Mouse (Mus musculus): ENCODE data around the gene Agl. TPM values are rescaled to one million over a fixed set of nuclear protein-coding genes. Genes with fewer than 3 reads are reported as not detected.

The Agl gene
- polyA plus RNA-seq, 1 experiment from 2014 or later = 8.9 TPM

- no peak overlapping the region for H3K9ac ChIP-seq (ENCODE audit: low read length)
- H3K4me2 ChIP-seq (replicated peaks; ENCODE audit: low read depth) = no peak overlapping the region
- no peaks in the 10 kb centered on the region for H3K4me1 ChIP-seq (replicated peaks; ENCODE audit: control insufficient read depth, insufficient read depth)
- no peak overlapping the region for H3K4me3 ChIP-seq (ENCODE audit: low read depth, low read length)
- H3K36me3 ChIP-seq (ENCODE audit: control insufficient read depth, insufficient read depth, low read length) = no peaks in the 10 kb centered on the region
- TF ChIP-seq EP300 (optimal IDR thresholded peaks at IDR 0.05) = no peak
- no peak for TF ChIP-seq CTCF (IDR thresholded peaks at IDR 0.05; ENCODE audit: low read depth)
- WGBS = 43% methylated on average over 4 of the region's 4 CpGs
- no peaks in the 10 kb centered on the region for H3K27me3 ChIP-seq (ENCODE audit: control insufficient read depth, insufficient read depth, low read length)
- no peak overlapping the region for H3K27ac ChIP-seq (replicated peaks)
- no peak for DNase-seq (ENCODE audit: low spot score)
- H3K9me3 ChIP-seq (ENCODE audit: control insufficient read depth, low read length) = no peaks in the 10 kb centered on the region
- ATAC-seq (ENCODE audit: low FRiP score, low TSS enrichment) = no peak
Measured at GRCm38 (mm10) chr3:116846084-116846483, 38.1 kb upstream of the Agl start.

DNA sequence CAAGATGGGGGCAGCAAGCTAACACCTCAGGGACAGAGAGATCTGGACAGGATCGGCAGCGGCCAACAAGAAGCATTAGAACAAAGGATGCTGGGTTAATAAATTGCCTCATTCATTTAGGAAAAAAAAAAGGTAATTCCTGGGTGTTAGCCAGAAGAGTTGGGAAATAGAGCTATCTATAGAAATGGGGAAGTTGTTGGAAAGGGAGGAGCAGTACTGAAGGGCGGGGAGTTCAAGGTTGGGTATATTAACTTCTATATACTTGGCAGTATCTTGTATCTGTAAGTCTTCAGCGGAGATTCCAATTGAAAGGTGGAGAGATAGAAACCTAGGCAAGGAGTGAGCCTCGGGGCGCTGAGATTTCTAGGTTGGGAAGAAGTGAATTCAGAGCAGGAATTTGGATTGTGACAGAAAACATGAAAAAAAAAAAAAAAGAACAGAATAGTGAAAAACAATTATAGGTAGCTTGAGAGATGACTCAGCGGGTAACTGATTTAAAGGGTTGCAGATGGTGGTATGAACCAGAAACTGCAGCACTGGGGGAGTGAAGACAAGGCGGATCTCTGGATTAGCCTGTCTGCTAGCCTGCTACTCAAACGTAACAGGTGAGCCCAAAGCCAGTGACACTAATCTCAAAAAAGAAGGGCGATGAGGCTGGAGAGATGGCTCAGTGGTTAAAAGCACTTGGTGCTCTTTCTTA is 37.1 kb upstream of the Agl start:
- Histone ChIP-seq H3K27me3 (ENCODE audit: control insufficient read depth, insufficient read depth, low read length) (no peaks in the 10 kb centered on the region), H3K9ac (ENCODE audit: low read length) (no peak overlapping the region), H3K4me2 (replicated peaks; ENCODE audit: low read depth) (no peak overlapping the region), H3K4me3 (ENCODE audit: low read depth, low read length) (no peak overlapping the region), H3K9me3 (ENCODE audit: control insufficient read depth, low read length) (no peaks in the 10 kb centered on the region), H3K4me1 (replicated peaks; ENCODE audit: control insufficient read depth, insufficient read depth) (no peaks in the 10 kb centered on the region), H3K27ac (replicated peaks) (no peak overlapping the region), H3K36me3 (ENCODE audit: control insufficient read depth, insufficient read depth, low read length) (no peaks in the 10 kb centered on the region)
- TF ChIP-seq CTCF (IDR thresholded peaks at IDR 0.05; ENCODE audit: low read depth) (no peak), EP300 (optimal IDR thresholded peaks at IDR 0.05) (no peak)
- 75% methylated on average over 10 of the region's 10 CpGs for WGBS
- ATAC-seq (ENCODE audit: low FRiP score, low TSS enrichment) (no peak), DNase-seq (ENCODE audit: low spot score) (no peak)

DNA sequence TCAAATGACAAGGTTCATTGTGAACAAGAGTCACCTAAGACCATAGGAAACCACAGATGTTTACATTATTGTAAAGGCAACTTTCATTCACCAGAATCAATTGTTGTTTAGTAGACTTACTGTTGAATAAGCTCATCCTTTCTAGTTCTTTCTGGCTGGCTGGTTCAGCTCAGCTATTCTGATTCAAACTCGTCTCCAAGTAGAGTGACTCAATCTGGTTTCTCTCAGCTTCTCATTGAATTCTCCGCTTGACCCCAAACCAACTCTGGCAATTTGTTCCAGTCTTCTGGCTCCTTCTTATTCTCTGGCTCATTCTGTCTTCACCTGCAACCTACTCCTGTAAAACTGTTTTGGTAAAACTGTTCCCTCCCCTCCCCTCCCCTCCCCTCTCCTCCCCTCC is 33.3 kb upstream of the Agl start:
- H3K4me2 ChIP-seq (replicated peaks; ENCODE audit: low read depth) = no peak overlapping the region
- TF ChIP-seq CTCF (IDR thresholded peaks at IDR 0.05; ENCODE audit: low read depth) (no peak), EP300 (optimal IDR thresholded peaks at IDR 0.05) (no peak)

GRCm38 (mm10) chr3:116836681-116837475 is 28.9 kb upstream of the Agl start:
- ATAC-seq (ENCODE audit: low FRiP score, low TSS enrichment) (no peak), DNase-seq (ENCODE audit: low spot score) (no peak)
- Histone ChIP-seq H3K27me3 (ENCODE audit: control insufficient read depth, insufficient read depth, low read length) (no peaks in the 10 kb centered on the region), H3K9ac (ENCODE audit: low read length) (no peak overlapping the region), H3K4me1 (replicated peaks; ENCODE audit: control insufficient read depth, insufficient read depth) (no peaks in the 10 kb centered on the region), H3K27ac (replicated peaks) (no peak overlapping the region), H3K9me3 (ENCODE audit: control insufficient read depth, low read length) (no peaks in the 10 kb centered on the region), H3K36me3 (ENCODE audit: control insufficient read depth, insufficient read depth, low read length) (no peaks in the 10 kb centered on the region), H3K4me2 (replicated peaks; ENCODE audit: low read depth) (no peak overlapping the region), H3K4me3 (ENCODE audit: low read depth, low read length) (no peak overlapping the region)
- WGBS = 76% methylated on average over 23 of the region's 23 CpGs
- no peak for TF ChIP-seq CTCF (IDR thresholded peaks at IDR 0.05; ENCODE audit: low read depth)
- TF ChIP-seq EP300 (optimal IDR thresholded peaks at IDR 0.05) = no peak

More for the DNA sequence above, 33.3 kb upstream of the Agl start:
- Histone ChIP-seq H3K27ac (replicated peaks) (no peak overlapping the region), H3K36me3 (ENCODE audit: control insufficient read depth, insufficient read depth, low read length) (no peaks in the 10 kb centered on the region), H3K4me3 (ENCODE audit: low read depth, low read length) (no peak overlapping the region), H3K9me3 (ENCODE audit: control insufficient read depth, low read length) (no peaks in the 10 kb centered on the region), H3K9ac (ENCODE audit: low read length) (no peak overlapping the region), H3K4me1 (replicated peaks; ENCODE audit: control insufficient read depth, insufficient read depth) (no peaks in the 10 kb centered on the region), H3K27me3 (ENCODE audit: control insufficient read depth, insufficient read depth, low read length) (no peaks in the 10 kb centered on the region)
- WGBS = 85% methylated on average over 2 of the region's 2 CpGs
- DNase-seq (ENCODE audit: low spot score) (no peak), ATAC-seq (ENCODE audit: low FRiP score, low TSS enrichment) (no peak)

- Histone ChIP-seq H3K4me3 (ENCODE audit: low read depth, low read length) (peak overlapping the region; percentile 23; the same call in 1 of the 2 replicates), H3K4me1 (replicated peaks; ENCODE audit: control insufficient read depth, insufficient read depth) (no peaks in the 10 kb centered on the region), H3K36me3 (ENCODE audit: control insufficient read depth, insufficient read depth, low read length) (no peaks in the 10 kb centered on the region), H3K4me2 (replicated peaks; ENCODE audit: low read depth) (peak overlapping the region; percentile 54), H3K9ac (ENCODE audit: low read length) (peak overlapping the region; percentile 13; the same call in 1 of the 2 replicates), H3K27ac (replicated peaks) (peak overlapping the region; percentile 15), H3K27me3 (ENCODE audit: control insufficient read depth, insufficient read depth, low read length) (no peaks in the 10 kb centered on the region), H3K9me3 (ENCODE audit: control insufficient read depth, low read length) (no peaks in the 10 kb centered on the region)
- ATAC-seq (ENCODE audit: low FRiP score, low TSS enrichment) (peak; percentile 80), DNase-seq (ENCODE audit: low spot score) (peak; percentile 88)
- 20% methylated on average over 21 of the region's 21 CpGs for WGBS
- TF ChIP-seq EP300 (optimal IDR thresholded peaks at IDR 0.05) (no peak), CTCF (IDR thresholded peaks at IDR 0.05; ENCODE audit: low read depth) (peak; percentile 95)
Measured at GRCm38 (mm10) chr3:116835770-116836680, 28.1 kb upstream of the Agl start.

Measured in stomach, postnatal 0 days (tissue).